Mouse (Mus musculus): ENCODE measurements around the gene Utrn.

Gene Utrn

DNA sequence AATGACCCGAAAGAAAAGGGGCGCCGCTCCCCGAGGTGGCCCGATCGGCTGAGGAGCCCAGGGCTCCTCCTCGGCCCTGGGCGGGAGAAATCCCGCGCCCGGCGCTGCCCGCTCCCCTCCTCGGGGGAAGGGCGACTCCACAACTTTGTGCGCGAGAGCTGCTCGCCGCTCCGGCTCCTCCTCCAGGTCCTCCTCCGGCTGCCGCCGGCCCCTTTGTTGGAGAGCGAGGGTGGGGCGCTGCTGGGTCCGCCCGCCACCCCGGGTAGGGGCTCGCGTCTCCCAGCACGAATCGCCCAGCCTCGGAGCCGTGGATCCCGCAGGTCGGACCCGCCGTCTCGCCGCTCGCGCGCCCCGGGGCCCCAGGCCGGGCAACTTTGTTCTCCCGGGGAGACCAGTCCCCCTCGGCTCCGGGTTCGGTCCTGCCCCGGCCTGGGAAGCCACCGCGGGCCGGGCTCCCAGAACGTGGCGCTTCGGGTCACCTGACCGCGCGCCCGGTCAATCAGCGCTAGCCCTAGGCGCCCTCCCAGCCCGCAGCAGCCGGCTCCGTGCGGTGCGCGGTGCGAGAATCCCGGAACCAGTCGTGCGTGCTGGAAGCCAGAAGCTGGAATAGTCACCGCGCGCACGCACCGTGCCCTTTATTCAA lies at the start of gene Utrn:
Gene Utrn, minus strand, starts transcription at position 337 of the 643 bp plus-strand sequence.
- no peak for DNase-seq (ENCODE audit: low read depth, low spot score)

DNA sequence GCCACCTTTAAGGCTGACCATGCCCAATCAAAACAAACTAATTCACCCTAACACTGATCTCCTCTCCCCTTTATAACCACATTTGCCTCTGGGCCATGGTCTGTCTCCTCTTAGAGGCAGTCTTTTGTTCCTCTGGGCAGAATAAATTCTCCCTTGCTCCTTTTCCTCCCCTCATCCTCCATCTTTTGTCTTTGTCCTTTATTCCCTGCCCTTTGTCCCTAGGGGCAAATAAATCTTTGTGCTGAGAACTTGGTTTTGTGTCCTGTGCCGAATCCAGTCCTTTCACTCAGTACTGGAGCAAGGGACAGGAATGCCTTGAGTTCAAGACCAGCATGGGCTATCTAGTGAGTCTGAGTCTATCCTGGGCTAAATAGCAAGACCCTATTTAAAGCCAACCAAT lies 48.5 kb upstream of the Utrn start:
- no peak for DNase-seq (ENCODE audit: low read depth, low spot score)

DNA sequence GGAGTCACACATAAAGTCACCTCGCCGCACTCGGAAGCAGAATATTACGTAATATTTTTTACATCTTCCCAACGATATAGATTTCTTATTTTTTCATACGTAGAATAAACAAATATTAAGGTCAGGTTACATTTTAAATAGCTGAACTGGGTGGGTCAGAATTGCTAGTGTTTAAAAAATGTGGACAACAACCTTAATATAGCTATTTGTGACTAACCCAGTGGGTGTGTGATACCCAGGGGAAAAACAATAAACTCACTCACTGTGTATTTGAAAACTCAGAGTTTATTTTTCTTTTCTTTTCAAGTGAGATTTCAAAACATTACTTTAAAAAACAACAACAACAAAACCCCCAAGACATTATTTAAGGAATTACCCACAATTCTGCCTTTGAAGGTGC lies 47.2 kb upstream of the Utrn start:
- DNase-seq (ENCODE audit: low read depth, low spot score), result no peak

DNA sequence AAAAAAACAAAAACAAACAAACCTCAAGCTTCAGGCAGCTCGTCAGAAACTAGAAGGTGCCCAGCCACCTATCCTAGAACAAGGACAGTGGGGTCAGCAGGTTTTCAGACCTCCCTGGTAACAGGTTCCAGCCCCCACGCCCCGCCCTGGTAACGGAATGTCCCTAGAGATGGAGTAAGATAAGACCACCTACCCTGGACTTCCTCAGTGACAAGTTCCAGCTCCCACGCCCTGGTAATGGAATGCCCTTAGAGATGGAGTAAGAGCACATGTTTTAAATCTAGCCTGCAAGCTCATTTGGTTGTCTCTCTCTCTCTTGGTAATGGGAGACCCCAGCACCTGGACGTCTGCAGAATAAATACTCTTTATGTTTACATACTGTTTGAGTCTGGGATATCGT lies 46.7 kb upstream of the Utrn start:
- no peak for DNase-seq (ENCODE audit: low read depth, low spot score)

DNA sequence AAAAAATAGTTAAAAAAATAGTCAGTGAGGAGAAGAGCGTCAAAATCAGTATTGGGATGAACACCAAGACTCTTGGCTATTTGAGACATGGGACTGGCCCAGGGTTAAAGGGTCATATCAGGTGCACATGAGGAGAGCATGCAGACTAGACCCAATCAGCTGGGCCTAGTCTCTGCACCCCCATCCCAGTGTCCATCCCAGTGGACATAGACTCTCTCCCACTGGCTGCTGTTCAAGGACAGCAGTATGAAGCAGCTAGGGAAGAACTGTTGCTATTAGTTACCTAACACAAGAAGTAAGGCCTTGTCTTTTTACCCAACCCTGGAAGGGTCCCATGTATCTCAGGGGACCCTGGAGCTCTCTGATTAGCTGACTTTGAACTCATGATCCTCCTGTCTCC lies 45.0 kb upstream of the Utrn start:
- no peak for DNase-seq (ENCODE audit: low read depth, low spot score)

DNA sequence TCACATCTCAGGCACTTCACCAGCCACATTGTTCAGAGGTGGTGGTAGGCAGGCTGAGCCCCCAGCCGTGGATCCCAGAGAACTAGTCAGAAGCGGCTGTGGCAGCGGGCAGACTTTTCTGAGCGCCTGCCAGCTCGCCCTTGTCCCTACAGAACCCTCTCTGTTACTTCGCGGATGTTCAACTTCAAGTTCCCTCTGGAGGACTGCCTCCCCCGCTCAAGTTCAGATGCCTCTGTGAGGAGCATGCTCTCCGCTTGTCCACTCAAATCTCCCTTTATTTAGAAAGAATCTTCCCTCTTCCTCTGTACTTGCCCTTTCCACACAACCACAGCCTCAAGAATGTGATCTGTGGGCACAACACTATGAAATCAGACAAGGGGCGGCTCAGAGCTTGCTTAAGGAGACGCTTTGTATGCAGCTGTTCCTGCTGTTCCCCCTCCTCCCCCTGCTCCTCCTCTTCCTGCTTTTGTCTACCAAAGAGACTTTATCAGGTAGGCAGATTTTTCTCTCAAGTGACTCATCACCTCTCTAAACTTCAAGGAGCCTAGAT lies 42.9 kb upstream of the Utrn start:
- no peak for DNase-seq (ENCODE audit: low read depth, low spot score)

DNA sequence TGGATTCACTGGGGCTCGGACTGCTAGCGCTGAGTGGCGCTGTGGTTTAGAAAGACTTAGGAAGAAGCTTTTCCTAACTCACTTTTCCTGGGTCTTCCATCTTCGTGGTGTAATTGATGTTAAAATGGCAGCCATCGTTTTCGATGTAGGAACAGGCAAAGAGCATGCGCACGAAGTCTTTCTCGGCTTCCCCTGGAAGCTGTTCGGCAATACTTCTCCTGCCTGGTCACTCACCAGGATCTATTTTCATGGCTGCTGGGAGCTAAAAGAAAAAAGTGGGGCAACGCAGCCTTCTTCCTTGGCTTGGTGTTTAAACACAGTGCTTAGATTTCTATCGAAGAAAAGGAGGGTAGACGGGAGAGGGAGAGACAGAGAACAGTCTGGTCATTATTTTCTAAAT lies 42.3 kb upstream of the Utrn start:
- no peak for DNase-seq (ENCODE audit: low read depth, low spot score)

DNA sequence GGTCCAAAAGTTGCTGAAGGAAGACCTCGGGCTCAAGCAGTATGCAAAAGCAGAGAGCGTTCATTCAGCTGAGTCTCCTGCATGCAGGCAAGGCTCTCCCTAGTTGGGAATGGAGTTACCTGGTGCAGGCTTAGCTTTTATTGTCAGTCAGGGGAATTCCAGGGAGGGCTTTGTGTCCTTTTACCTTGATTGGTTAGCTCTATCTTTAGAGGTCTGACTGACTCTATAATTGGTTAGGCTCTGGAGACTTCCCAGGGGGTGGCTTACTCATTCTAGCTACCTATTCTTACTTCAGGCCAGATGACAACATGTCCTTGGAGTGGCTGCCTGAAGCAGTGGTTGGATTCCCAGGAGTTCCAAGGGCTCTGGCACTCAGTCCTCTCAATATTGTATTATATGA lies 40.7 kb upstream of the Utrn start:
- no peak for DNase-seq (ENCODE audit: low read depth, low spot score)

DNA sequence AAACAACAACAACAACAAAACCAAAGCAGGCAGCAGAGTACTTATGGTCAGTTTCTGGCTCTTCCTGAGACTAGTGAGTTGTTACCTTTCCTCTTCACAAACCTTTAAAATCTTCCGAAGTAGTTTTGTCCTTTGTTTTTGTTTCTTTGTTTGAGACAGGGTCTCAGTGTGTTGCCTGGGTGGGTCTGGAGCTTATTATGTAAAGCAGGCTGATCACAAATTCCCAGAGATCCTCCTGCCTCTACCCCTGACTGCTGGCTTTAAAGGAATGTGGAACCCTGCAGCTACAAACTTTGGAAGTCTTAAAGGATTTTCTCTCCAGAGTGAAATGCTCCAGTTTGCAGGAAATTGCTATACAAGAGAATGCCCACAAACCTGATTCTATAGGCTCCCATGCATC lies 40.0 kb upstream of the Utrn start:
- no peak for DNase-seq (ENCODE audit: low read depth, low spot score)

DNA sequence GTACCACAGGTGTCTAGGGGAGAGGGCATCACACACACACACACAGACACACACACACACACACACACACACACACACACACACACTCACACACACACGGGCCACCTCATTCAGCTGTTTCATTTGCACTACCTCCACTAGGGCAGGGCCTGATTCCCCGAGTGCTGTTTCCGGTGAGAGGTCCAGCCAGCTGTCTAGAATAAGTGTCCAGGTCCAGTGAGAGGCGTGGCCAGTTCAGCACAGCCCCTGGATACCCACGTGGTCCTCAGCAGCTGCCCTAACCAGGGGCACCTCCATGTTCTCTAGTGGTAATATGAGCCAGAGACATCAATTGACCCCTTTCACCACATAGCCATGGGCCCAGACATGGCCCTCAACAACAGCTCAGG lies 35.0 kb upstream of the Utrn start:
- DNase-seq (ENCODE audit: low read depth, low spot score), result no peak

DNA sequence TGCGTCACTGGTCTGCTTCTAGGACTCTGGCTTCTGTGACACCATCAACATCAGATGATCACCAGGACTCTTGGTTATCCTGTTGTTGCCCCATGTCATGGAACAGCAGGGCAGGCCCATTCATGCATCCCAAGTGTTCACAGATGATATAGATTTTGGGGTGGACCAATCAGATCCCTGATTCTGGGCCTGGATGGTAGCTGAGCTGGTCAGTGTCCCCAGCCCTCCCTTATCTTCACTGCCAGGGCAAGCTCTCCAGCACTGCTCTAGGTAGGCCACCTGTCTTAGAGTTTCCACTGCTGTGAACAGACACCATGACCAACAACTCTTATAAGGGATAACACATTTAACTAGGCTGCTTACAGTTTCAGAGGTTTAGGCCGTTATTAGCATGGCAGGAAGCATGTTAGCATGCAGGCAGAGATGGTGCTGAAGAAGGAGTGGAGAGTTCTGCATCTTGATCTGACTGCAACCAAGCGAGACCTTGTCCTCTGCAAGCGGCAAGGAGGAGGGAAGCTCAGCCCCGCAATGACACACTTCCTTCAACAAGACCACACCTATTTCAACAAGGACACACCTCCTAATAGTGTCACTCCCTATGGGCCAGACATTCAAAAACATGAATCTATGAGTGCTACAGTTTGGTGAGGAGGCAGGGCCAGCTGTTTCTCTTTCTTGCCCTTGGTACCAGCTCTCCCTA lies 34.4 kb upstream of the Utrn start:
- DNase-seq (ENCODE audit: low read depth, low spot score), result no peak

DNA sequence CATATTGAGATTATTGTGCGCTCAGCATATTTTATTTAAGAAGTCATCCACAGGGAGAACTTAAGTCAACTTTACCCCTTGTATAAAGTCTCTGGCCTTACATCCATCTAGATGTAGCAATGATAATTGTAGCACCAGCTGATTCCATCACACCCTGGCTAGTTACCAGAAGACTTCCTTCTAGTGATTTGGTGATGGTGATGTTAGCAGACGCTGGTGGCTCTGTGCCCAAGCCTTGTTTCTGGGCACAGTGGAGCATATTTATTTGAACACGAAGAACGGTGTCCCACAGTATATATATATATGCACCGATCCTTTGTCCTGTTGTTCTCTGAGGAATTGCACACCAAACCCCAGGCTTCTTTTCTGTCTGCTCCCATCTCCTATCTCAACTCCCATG lies 30.7 kb upstream of the Utrn start:
- DNase-seq (ENCODE audit: low read depth, low spot score), result no peak

DNA sequence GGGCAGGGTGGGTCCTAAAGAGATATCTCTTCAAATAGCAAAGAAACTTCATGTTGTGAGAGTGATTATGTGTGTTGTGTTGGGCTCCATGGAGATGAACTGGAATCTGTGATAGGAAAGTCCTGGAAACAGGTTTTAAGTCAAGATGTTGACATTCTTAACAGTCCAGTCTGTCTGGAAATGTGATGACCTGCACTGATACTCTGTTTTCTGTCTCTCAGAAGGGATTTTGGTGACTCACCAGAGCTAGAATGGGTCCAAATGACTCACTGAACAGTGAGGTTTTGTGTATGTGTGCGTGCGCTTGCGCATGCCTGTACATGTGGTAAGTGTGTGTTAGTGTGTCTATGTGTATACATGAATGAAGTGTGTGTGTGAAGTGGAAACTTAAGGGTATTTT lies 24.2 kb upstream of the Utrn start:
- no peak for DNase-seq (ENCODE audit: low read depth, low spot score)

DNA sequence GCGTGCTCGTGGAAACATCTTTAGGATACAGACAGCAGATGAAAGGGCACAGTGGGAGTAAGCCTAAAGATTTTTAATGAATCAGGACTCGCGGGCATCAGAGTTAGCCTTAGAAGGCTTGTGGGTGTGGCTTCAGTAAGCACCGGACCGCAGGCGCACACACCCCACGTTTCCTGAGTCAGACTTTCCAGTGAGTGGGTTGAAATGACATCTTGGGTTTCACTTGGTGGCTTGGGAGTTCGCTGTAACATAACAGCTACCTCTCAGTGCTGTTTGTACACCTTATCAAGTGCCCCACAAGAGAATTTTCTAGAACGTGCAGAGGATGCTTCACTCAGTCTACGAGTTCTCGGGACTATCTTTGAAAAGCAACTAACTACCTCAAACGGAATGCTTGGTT lies 19.2 kb upstream of the Utrn start:
- DNase-seq (ENCODE audit: low read depth, low spot score), result no peak

DNA sequence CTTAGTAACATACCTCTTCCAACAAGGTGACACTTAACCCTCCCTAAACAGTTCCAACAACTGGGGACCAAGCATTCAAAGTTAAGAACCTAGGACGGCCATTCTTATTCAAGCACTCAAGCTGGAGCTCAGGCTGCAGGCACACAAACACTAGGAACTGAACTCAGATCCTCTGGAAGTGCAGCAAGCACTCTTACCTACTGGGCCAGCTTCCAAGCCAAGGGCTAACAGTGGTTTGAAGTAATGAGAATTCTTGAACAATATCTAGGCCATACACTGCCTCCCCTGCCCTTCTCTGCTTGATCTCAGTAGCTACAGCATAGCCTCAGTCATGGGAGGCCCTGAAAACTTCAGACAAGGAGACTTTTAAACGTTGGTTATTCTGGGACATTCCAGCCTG lies 18.6 kb upstream of the Utrn start:
- DNase-seq (ENCODE audit: low read depth, low spot score), result no peak

DNA sequence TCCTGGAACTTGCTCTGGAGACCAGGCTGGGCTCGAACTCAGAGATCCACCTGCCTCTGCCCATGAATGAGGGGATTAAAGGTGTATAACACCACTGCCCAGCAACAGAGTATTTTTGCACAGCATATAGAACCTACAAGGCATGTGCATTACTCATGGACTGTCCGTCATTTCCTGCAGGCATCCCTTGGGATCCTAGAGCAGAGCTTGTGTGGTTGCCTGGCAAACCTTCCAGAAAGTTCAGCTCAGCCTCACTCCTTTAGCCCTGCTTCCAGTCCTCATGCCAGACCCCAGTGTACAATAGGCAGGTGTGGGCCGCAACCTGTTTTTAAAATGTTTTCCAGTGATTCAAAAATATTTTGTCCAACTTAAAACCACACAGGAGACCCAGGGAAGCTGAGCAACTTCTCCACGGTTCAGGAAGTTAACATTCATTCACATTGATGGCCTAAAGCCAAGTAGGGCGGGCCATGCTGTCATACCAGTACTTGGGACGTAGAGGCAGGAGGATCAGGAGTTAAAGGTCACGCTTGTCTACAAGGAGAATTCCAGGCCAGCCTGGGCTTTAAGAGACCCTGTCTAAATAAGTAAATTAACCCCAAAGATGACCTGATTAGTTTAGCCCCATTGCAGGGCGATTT lies 15.3 kb upstream of the Utrn start:
- DNase-seq (ENCODE audit: low read depth, low spot score), result no peak

DNA sequence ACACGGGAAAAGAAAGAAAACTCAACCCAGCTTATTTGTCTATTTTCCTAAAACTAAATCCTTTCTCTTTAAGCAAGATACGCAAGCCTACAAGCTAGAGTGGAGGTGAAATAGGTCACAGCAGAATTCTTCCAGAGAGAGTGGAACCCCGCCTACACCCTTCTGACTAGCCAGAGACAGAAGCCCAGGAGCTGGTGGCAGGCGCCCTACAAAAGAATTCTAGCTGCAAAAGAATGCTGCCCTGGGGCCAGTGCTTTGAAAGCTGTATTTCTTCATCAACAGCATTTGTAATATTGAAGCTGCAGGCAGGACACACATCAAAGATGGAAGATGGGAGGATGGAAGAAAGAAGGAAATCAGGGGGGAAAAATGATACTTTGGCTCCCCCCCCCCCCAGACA lies 12.7 kb upstream of the Utrn start:
- DNase-seq (ENCODE audit: low read depth, low spot score), result no peak

DNA sequence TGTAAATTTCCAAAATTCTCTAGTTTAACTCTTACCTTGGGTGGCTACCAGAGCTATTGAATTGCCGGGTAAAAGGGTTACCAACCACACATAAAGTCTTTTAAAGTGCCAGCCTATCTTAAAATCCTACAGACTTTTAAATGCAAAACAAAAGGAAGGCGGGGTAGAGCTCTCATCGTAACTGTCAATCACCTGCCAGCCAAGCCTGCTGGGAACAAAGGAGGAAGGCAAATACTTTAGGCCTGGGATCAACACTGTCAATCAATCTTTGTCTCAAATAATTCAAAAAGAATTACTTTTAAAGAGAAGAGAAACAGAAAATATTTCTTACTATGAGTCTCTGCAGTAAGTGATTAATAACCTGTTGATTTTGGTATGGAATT lies 10.1 kb upstream of the Utrn start:
- no peak for DNase-seq (ENCODE audit: low read depth, low spot score)

DNA sequence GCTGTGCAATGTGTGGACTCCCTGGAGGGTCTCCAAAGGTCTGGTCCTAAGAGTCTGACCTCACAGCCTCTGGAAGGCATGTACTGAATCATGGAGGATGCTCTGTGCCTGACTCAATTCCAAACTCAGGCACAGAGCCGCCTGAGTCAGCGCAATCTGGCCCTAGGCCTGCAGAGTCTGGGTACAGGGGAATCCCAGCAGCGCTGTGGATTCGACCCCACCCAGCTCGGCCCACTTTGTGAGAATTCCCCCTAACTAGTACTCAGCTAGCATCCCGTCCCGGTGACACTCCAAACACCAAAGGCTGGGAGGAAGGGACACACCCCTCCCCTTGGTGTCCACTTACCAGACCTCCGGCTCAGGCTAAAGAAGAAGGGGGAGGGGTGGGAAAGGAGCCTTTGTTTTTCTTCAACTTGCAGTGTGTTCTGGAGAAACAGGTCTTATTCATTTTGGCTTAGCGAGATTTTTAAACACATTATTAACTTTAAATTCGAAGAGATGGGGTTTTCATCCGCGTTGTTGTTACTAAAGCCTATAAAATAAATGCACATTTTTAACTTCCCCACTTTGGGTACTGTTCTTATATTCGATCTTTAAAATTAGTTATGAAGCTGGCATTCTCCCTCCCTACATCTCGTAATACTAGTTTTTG lies 9.6 kb upstream of the Utrn start:
- DNase-seq (ENCODE audit: low read depth, low spot score), result no peak

DNA sequence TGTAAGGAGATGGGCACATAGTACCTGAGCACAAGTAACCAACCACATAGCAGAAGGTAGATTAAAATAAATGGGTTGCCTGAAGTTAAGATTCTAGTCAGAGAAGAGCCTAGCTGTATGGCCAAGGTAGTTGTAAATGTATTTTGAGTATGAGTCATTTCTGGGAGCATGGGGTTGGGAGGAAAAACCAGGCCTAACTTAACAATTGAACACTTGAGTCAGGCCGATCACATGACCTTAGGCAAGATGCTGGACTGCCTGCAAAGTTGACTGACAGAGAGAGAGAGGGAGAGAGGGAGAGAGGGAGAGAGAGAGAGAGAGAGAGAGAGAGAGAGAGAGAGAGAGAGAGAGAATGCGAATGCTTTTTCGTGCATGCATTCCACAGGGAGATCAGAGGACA lies 7.3 kb upstream of the Utrn start:
- DNase-seq (ENCODE audit: low read depth, low spot score), result no peak

DNA sequence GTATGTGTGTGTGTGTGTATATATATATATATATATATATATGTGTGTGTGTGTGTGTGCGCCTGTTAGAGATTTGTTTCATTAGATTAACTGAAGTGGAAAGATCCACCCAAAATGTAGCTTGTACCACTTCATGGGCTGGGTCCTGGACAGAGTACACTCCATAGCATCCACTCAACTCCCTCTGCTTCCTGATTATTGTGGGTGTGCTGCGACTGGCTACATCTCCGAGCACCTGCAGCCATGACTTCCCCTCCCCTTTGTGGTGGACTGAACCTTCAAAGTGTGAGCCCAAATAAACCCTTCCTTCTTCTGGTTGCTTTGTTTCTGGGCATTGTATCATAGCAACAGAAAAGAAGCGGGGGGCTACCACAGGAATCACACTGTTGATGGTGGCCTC lies 6.2 kb upstream of the Utrn start:
- DNase-seq (ENCODE audit: low read depth, low spot score), result no peak

DNA sequence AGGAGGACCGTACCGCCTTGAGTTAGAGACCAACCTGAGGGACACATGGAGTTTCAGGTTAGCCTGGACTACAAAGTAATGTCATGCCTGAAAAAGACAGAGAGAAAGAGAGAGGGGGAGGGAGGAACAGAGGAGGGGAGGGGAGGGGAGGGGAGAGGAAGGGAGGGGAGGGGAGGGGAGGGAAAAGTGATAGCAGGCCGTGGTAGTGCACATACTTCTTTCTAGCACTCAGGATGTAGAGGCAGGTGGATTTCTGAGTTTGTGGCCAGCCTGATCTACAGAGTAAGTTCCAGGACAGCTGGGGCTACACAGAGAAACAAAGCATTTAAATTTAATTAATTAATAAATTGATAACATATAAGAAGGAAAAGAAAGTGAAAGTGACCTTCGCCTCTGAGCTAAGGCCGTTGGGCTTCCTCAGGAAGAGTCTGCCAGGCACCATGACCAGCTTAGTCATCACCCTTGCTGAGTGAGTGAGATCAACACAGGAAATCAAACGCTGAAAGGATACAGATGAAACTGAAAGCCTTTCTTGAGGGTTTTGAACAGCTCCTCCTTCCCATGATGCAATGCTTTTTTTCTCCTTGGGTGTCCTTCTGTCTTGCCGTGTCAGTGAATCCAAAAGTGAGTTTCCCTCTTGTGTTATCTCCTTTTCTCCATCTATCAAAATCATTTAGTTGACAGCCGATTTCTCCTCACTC lies 5.6 kb upstream of the Utrn start:
- DNase-seq (ENCODE audit: low read depth, low spot score), result no peak
